8 mouse cellular contexts compared by ENCODE assay signal in the genomic region with DNA sequence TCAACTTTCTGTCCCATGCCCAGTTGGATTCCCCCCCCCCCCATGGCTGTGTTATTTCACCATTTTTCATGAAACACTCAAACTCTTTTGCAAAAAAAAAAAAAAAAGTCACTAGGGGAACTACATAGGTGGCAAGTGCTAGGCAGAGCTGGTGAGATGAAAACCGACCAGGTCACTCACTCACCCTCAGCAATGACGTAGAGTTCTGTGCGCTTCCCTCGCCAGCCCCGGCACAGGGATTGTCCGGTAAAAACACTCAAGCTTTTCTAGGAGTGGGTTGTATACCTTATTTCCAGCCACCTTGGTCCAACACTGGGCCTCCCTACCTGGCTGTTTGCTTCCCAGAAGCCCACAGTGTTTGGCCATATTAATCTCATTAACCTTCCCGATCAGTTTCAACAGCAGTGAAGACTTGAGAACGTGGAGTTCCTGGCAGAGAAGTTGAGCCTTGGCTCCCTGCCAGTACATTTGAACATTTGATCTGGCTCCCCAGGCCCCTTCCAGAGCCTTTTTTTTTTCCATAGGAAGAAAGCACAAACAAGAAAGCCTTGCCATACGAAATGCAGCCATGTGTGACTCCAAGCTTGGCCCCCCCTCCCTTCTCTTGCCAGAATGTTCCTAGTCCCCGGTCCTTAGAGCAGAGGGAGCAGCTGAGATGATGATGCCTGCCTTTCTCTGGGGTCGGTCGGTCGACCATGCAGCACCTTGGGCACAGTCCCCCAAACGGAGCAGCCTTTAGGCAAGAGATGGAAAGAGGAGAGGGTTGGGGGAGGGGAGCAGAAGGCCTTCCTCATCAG.
DNase-seq lines count a peak whose midpoint lies in the region; ATAC-seq lines count a peak whose summit lies in the region.
"Had no signal": no experiment of that assay in that cellular context is flagged by ENCODE, and none has a peak within 500 bp of the region (broad histone marks: within the 10 kb centered on the region; RNA-seq: fewer than 3 reads in every experiment).

No protein-coding gene starts in this region.

- no peak overlapping the region for H3K27ac ChIP-seq in embryonic facial prominence, embryonic 14.5 days (replicated peaks; ENCODE audit: low read depth, low read length)
- peak overlapping the region; percentile 37; the same call in 1 of the 2 replicates for H3K27ac ChIP-seq in midbrain, embryonic 11.5 days (ENCODE audit: low read depth, low read length)

- no peak overlapping the region for H3K9ac ChIP-seq in embryonic facial prominence, embryonic 14.5 days (ENCODE audit: low read depth, low read length)
- peak overlapping the region; percentile 21; the same call in 1 of the 2 replicates for H3K9ac ChIP-seq in midbrain, embryonic 11.5 days (ENCODE audit: low read length)

- peak; percentile 23 for DNase-seq in embryo, embryonic 11.5 days (ENCODE audit: low read depth, low spot score)
- peak; percentile 90 for DNase-seq in embryonic facial prominence, embryonic 14.5 days (ENCODE audit: low spot score)
- DNase-seq in kidney, adult 8-10 months = peak; percentile 25 to 53
- peak; percentile 91 for DNase-seq in midbrain, embryonic 11.5 days (ENCODE audit: low spot score, missing footprints)
- DNase-seq in layer of hippocampus, adult 11-12 months (ENCODE audit: low spot score) = no peak
- DNase-seq in adrenal gland, adult (ENCODE audit: inconsistent age in 2 of 2, low spot score in 1 of 2) = no peak

- WGBS in embryonic facial prominence, embryonic 14.5 days = 19% methylated on average over 14 of the region's 14 CpGs
- WGBS in midbrain, embryonic 11.5 days = 27% methylated on average over 14 of the region's 14 CpGs

- H3K4me2 ChIP-seq in embryonic facial prominence, embryonic 14.5 days (ENCODE audit: low read depth, low read length) = peak overlapping the region; percentile 25
- H3K4me2 ChIP-seq in midbrain, embryonic 11.5 days = peak overlapping the region; percentile 21

- no peaks in the 10 kb centered on the region for H3K9me3 ChIP-seq in embryonic facial prominence, embryonic 14.5 days (ENCODE audit: control insufficient read depth, low read length)
- H3K9me3 ChIP-seq in midbrain, embryonic 11.5 days (ENCODE audit: control insufficient read depth, low read length) = no peaks in the 10 kb centered on the region

- peaks cover 13% of the 10 kb centered on the region for H3K4me1 ChIP-seq in embryonic facial prominence, embryonic 14.5 days (ENCODE audit: control insufficient read depth, insufficient read depth, low read length)
- peaks cover 37% of the 10 kb centered on the region for H3K4me1 ChIP-seq in midbrain, embryonic 11.5 days (ENCODE audit: control insufficient read depth, insufficient read depth, low read length)

- no peaks in the 10 kb centered on the region for H3K27me3 ChIP-seq in embryonic facial prominence, embryonic 14.5 days (replicated peaks; ENCODE audit: control insufficient read depth, insufficient read depth, low read length)
- H3K27me3 ChIP-seq in midbrain, embryonic 11.5 days (ENCODE audit: control insufficient read depth, insufficient read depth, low read length) = no peaks in the 10 kb centered on the region

- ATAC-seq in embryonic facial prominence, embryonic 14.5 days (ENCODE audit: low read depth) = peak; percentile 67
- ATAC-seq in midbrain, embryonic 11.5 days (ENCODE audit: low FRiP score) = peak; percentile 36; the same call in 1 of the 2 replicates
- ATAC-seq in megakaryocyte, adult 5-6 weeks (ENCODE audit: poor library complexity, severe bottlenecking) = no peak

- H3K36me3 ChIP-seq in embryonic facial prominence, embryonic 14.5 days (ENCODE audit: control insufficient read depth, insufficient read depth, low read length) = no peaks in the 10 kb centered on the region
- H3K36me3 ChIP-seq in midbrain, embryonic 11.5 days (ENCODE audit: control insufficient read depth, insufficient read depth, low read length) = no peaks in the 10 kb centered on the region

- no peak overlapping the region for H3K4me3 ChIP-seq in embryonic facial prominence, embryonic 14.5 days (ENCODE audit: low read depth, low read length)
- no peak overlapping the region for H3K4me3 ChIP-seq in midbrain, embryonic 11.5 days (ENCODE audit: low read depth, low read length)
- H3K4me3 ChIP-seq: myocyte had no signal

Comparison
In these comparisons a context has a peak if more than half of its experiments do, and no peak if none do; other contexts are left out.
1. DNase-seq: peak in embryo, embryonic 11.5 days (single experiment), embryonic facial prominence, embryonic 14.5 days (single experiment), kidney, adult 8-10 months (2 of 2) and midbrain, embryonic 11.5 days (single experiment); none in layer of hippocampus, adult 11-12 months (single experiment) and adrenal gland, adult (0 of 2).